ENCODE assay signal across 13 mouse cellular contexts in genomic region chr1:155791919-155792318, GRCm38 (mm10). TPM values are rescaled to one million over a fixed set of nuclear protein-coding genes. Genes with fewer than 3 reads are reported as not detected.
DNase-seq lines count a peak whose midpoint lies in the region; ATAC-seq and TF ChIP-seq lines count a peak whose summit lies in the region.
"Had no signal": no experiment of that assay in that cellular context is flagged by ENCODE, and none has a peak within 500 bp of the region (broad histone marks: within the 10 kb centered on the region; RNA-seq: fewer than 3 reads in every experiment).

No protein-coding gene starts in this region.

- no peak overlapping the region for H3K9ac ChIP-seq in liver, postnatal 0 days (replicated peaks)
- H3K9ac ChIP-seq: limb, embryonic 13.5 days had no signal

- no peak overlapping the region for H3K27ac ChIP-seq in liver, postnatal 0 days (ENCODE audit: low read depth)
- H3K27ac ChIP-seq in heart, embryonic 10.5 days = no peak overlapping the region
- H3K27ac ChIP-seq: limb, embryonic 13.5 days had no signal

- no peaks in the 10 kb centered on the region for H3K27me3 ChIP-seq in liver, postnatal 0 days (ENCODE audit: insufficient read depth, low read length)
- H3K27me3 ChIP-seq in heart, embryonic 10.5 days (ENCODE audit: insufficient read depth, poor library complexity, severe bottlenecking) = no peaks in the 10 kb centered on the region
- H3K27me3 ChIP-seq: limb, embryonic 13.5 days had no signal

- H3K9me3 ChIP-seq in liver, postnatal 0 days (ENCODE audit: low read length) = no peaks in the 10 kb centered on the region
- H3K9me3 ChIP-seq in heart, embryonic 10.5 days = no peaks in the 10 kb centered on the region

- DNase-seq in embryo, embryonic 11 days = peak; percentile 33
- no peak for DNase-seq in embryo, embryonic 10 days (ENCODE audit: low spot score)
- DNase-seq in left cerebral cortex, postnatal 4 days = peak; percentile 57
- no peak for DNase-seq in left cerebral cortex, adult 9 months (ENCODE audit: low spot score in 2 of 2)
- peak; percentile 50 for DNase-seq in NIH3T3 (ENCODE audit: low read depth)
- no peak for DNase-seq in liver, postnatal 0 days
- no peak for DNase-seq in heart, embryonic 10.5 days (ENCODE audit: low spot score)
- DNase-seq in urinary bladder, adult 2 months (ENCODE audit: low spot score) = no peak
- DNase-seq: cerebellum, adult 9-11 months; gastrocnemius, postnatal 14 days had no signal

- intact Hi-C loops in left cerebral cortex, postnatal 4 days (cut with DNase I) = no loop called here

- 55% methylated on average over 5 of the region's 5 CpGs for WGBS in liver, postnatal 0 days (ENCODE audit: insufficient replicate concordance)
- 52% methylated on average over 5 of the region's 5 CpGs for WGBS in heart, embryonic 10.5 days

- peaks cover 10% of the 10 kb centered on the region for H3K4me1 ChIP-seq in liver, postnatal 0 days (ENCODE audit: insufficient read depth)
- H3K4me1 ChIP-seq in heart, embryonic 10.5 days = peaks cover 5% of the 10 kb centered on the region; the same call in 1 of the 2 replicates
- H3K4me1 ChIP-seq: limb, embryonic 13.5 days had no signal

- no peak overlapping the region for H3K4me3 ChIP-seq in liver, postnatal 0 days (ENCODE audit: low read depth, low read length)
- H3K4me3 ChIP-seq in heart, embryonic 10.5 days = no peak overlapping the region
- H3K4me3 ChIP-seq: limb, embryonic 13.5 days had no signal

- no peak for TF ChIP-seq EP300 in liver, postnatal 0 days (IDR thresholded peaks at IDR 0.05; ENCODE audit: low read depth)

- TF ChIP-seq CTCF in liver, postnatal 0 days (IDR thresholded peaks at IDR 0.05; ENCODE audit: low read depth) = peak; percentile 54

- ATAC-seq in liver, postnatal 0 days = no peak

- H3K36me3 ChIP-seq in liver, postnatal 0 days (replicated peaks; ENCODE audit: insufficient read depth, low read length) = peaks cover 77% of the 10 kb centered on the region
- H3K36me3 ChIP-seq in heart, embryonic 10.5 days = peaks cover 50% of the 10 kb centered on the region

- no peak overlapping the region for H3K4me2 ChIP-seq in liver, postnatal 0 days (ENCODE audit: low read depth, low read length)
- H3K4me2 ChIP-seq: limb, embryonic 13.5 days had no signal

RNA-seq across cellular contexts. Expression of gene Qsox1, which starts 20.8 kb away (rescaled TPM):
- total RNA-seq in left cerebral cortex, postnatal 4 days (2021) = 10 to 100 TPM; 34.2 to 35.0 TPM
- 238 and 239 TPM in 2 replicates for polyA plus RNA-seq in liver, postnatal 0 days (2015; fragmentation: Nextera tagmentation; extraction: Ambion mirVana)
- polyA plus RNA-seq in heart, embryonic 10.5 days (2016; fragmentation: Nextera tagmentation; extraction: Ambion mirVana) = 18.6 and 21.8 TPM in 2 replicates
- polyA plus RNA-seq in urinary bladder, adult 2 months (2012; rRNA removed) = 163 and 166 TPM in 2 replicates

RNA-seq across cellular contexts. Expression of gene Lhx4, which starts 40.4 kb away (rescaled TPM):
- total RNA-seq in left cerebral cortex, postnatal 4 days (2021) = under 1 TPM in 1 of 2 experiments, not detected in 1; 0.14 TPM
- polyA plus RNA-seq in liver, postnatal 0 days (2015; fragmentation: Nextera tagmentation; extraction: Ambion mirVana) = not detected in 2 replicates
- 0.06 TPM in 1 of 2 replicates, not detected in the other for polyA plus RNA-seq in heart, embryonic 10.5 days (2016; fragmentation: Nextera tagmentation; extraction: Ambion mirVana)
- not detected in 2 replicates for polyA plus RNA-seq in urinary bladder, adult 2 months (2012; rRNA removed)
- total RNA-seq: gastrocnemius, postnatal 14 days; hematopoietic stem cell, adult 5-6 weeks; megakaryocyte-erythroid progenitor cell, adult 5-6 weeks had no signal

Comparison
In these comparisons a context has a peak if more than half of its experiments do, and no peak if none do; other contexts are left out.
1. DNase-seq: peak in embryo, embryonic 11 days (single experiment), left cerebral cortex, postnatal 4 days (single experiment) and NIH3T3 (single experiment); none in embryo, embryonic 10 days (single experiment), left cerebral cortex, adult 9 months (0 of 2), liver, postnatal 0 days (single experiment), heart, embryonic 10.5 days (single experiment) and urinary bladder, adult 2 months (single experiment).